Mouse (Mus musculus) olfactory bulb, adult 2 months (tissue): ENCODE results near the gene Fam3a.

Source experiments
- CTCF ChIP-seq: fragments of 200-500 bp; IDR thresholded peaks from 2 replicates; pipeline ENCODE4 v1.5.1; 2012; ENCODE audit warnings: low read depth, mild to moderate bottlenecking, low read length, moderate library complexity; ENCODE audit not compliant: insufficient read depth
- POLR2A ChIP-seq: fragments of 200-500 bp; IDR thresholded peaks from 2 replicates; pipeline ENCODE4 v1.6.1; 2012; ENCODE audit warnings: mild to moderate bottlenecking, low read depth, low read length, moderate library complexity; ENCODE audit not compliant: insufficient read depth

DNA sequence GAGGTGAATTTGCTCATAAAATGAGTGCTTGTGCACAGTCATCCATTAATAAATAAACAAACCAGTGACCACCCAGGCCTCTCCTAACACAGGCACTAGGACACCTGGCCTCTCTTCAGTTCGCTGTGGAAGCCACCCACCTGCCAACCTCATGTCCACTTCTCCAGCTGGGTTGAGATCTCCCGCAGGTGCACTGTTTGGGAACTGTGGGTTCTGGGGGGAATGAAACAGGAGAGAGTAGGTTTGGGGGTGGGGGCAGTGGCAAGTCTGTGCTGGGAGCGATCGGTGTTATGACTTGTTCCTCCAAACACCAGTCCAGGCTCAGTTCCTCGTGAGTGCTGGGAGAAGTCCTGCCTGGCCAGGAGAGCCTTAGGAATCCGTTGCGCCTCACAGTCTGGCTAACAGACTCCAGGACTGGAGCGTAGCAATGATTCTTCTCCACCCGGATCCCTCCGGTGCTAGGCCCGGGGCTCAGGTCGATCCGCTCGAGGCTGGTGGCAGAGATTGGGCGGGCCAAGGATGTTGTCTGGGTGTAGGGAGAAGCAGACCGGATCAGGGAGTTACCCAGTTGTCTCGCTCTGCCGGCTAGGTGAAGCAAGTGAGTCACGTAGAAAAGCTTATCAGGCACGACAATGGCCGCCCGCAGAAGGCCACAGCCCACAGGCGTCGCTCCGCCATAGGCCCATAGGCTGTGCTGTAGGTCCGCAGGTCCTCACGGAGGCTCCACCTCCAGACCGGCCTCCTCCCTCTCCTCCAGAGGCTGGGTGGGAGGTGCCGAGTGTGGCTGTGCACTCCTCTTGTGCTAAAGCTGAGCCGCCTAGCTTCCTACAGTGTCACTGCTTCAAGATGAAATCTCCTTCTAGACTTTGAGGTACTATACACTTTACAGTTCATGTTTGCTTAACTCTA lies at the start of gene Fam3a, which contains the start of gene Ikbkg:
- TF ChIP-seq CTCF (no peak), POLR2A (no peak)
